Mouse (Mus musculus) stomach, postnatal 0 days (tissue): ENCODE data around the gene Mfn2.

ENCODE experiments used
- CTCF ChIP-seq: IDR thresholded peaks from 2 replicates; pipeline ENCODE4 v1.5.1; 2016; ENCODE audit warnings: antibody characterized with exemption, low read depth, mild to moderate bottlenecking, moderate library complexity
- EP300 ChIP-seq: optimal IDR thresholded peaks from 2 replicates; pipeline ENCODE3; 2016; ENCODE audit warnings: antibody characterized with exemption

DNA sequence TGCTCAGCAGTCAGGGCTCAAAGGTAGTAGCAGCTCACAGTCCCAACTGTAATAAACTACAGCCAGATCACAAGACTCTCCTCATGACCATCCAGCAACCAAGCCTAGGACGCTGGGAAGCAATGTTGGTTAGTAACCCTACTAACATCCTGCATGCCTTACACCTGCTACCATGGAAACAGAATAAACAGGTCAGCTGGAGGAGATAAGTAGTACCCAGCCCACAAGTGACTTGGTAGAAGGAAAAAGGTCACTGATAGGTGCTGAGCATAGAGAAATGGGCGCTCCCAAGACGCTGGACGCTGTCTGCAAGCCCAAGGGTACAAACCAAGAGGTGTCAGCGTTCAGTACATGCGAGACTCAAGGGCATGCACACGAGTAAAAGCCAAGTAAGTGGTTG is 4.1 kb downstream of the Mfn2 start:
- TF ChIP-seq EP300 (no peak), CTCF (no peak)
